Mouse (Mus musculus) MEL (cell line): Measurements from ENCODE around the gene Helz.

Experiments
- CTCF ChIP-seq, 3 experiments: IDR thresholded peaks in 2 of 3; conservative IDR thresholded peaks in 1 of 3; 2 replicates each; pipeline ENCODE4 v1.5.1; 2011 to 2012; ENCODE audit warnings: low read length in 3 of 3, low read depth in 2 of 3, mild to moderate bottlenecking in 2 of 3, improper control_type of control experiment in 1 of 3, inconsistent platforms in 1 of 3, mixed read lengths in 1 of 3, moderate library complexity in 1 of 3; ENCODE audit not compliant: control insufficient read depth in 1 of 3, insufficient read depth in 1 of 3, poor library complexity in 1 of 3, severe bottlenecking in 1 of 3
- EP300 ChIP-seq, 2 experiments: IDR thresholded peaks; 2 replicates each; pipeline ENCODE4 v1.6.1; 2011; ENCODE audit warnings: improper control_type of control experiment in 2 of 2, low read length in 2 of 2, low read depth in 1 of 2, mild to moderate bottlenecking in 1 of 2
- GATA1 ChIP-seq: IDR thresholded peaks from 2 replicates; pipeline ENCODE4 v1.6.1; 2011; ENCODE audit warnings: low read depth, low read length, improper control_type of control experiment
- JUND ChIP-seq: IDR thresholded peaks from 2 replicates; pipeline ENCODE4 v1.6.1; 2011; ENCODE audit warnings: low read depth, mild to moderate bottlenecking, improper control_type of control experiment, low read length
- MXI1 ChIP-seq: IDR thresholded peaks from 2 replicates; pipeline ENCODE4 v1.6.1; 2011; ENCODE audit warnings: mild to moderate bottlenecking, low read depth, low read length, improper control_type of control experiment
- MYB ChIP-seq: IDR thresholded peaks from 2 replicates; pipeline ENCODE4 v1.6.1; 2011; ENCODE audit warnings: mild to moderate bottlenecking, low read depth, low read length, improper control_type of control experiment
- POLR2A ChIP-seq, 2 experiments: IDR thresholded peaks; 2 replicates each; pipeline ENCODE4 v1.6.1; 2011 to 2012; ENCODE audit warnings: low read length in 2 of 2, mild to moderate bottlenecking in 2 of 2, control low read depth in 1 of 2, improper control_type of control experiment in 1 of 2, low read depth in 1 of 2, moderate library complexity in 1 of 2; ENCODE audit not compliant: control insufficient read depth in 1 of 2, insufficient read depth in 1 of 2, poor library complexity in 1 of 2
- RAD21 ChIP-seq: IDR thresholded peaks from 2 replicates; pipeline ENCODE4 v1.6.1; 2011; ENCODE audit warnings: mild to moderate bottlenecking, low read depth, low read length, improper control_type of control experiment
- TBP ChIP-seq: IDR thresholded peaks from 2 replicates; pipeline ENCODE4 v1.8.0; 2011; ENCODE audit warnings: low read depth, low read length, improper control_type of control experiment
- ZC3H11A ChIP-seq: IDR thresholded peaks from 2 replicates; pipeline ENCODE4 v1.6.1; 2012; ENCODE audit warnings: low read depth, mild to moderate bottlenecking, inconsistent platforms, low read length, improper control_type of control experiment
- ZKSCAN1 ChIP-seq: IDR thresholded peaks from 2 replicates; pipeline ENCODE4 v1.6.1; 2012; ENCODE audit warnings: low read depth, mild to moderate bottlenecking, inconsistent platforms, low read length, improper control_type of control experiment, moderate library complexity
- ZMIZ1 ChIP-seq: IDR thresholded peaks from 2 replicates; pipeline ENCODE4 v1.6.1; 2012; ENCODE audit warnings: low read depth, mild to moderate bottlenecking, inconsistent platforms, low read length, improper control_type of control experiment, moderate library complexity
- ZNF384 ChIP-seq: IDR thresholded peaks from 2 replicates; pipeline ENCODE4 v1.6.1; 2012; ENCODE audit warnings: low read depth, mild to moderate bottlenecking, inconsistent platforms, low read length, improper control_type of control experiment

GRCm38 (mm10) chr11:107729141-107729540, 181.4 kb downstream of the Helz start:
- TF ChIP-seq GATA1: no peak
- no peak for TF ChIP-seq ZC3H11A
- TF ChIP-seq MXI1: no peak
- TF ChIP-seq JUND: no peak
- TF ChIP-seq EP300 (IDR thresholded peaks at IDR 0.05; ENCODE audit: low read depth in 1 of 2, low read length in 2 of 2): no peak
- no peak for TF ChIP-seq TBP
- TF ChIP-seq ZNF384: no peak
- no peak for TF ChIP-seq CTCF (IDR thresholded peaks at IDR 0.05 in 2 of 3, conservative IDR thresholded peaks at IDR 0.05 in 1 of 3; ENCODE audit: control insufficient read depth in 1 of 3, insufficient read depth in 1 of 3, low read depth in 2 of 3, low read length in 3 of 3, poor library complexity in 1 of 3, severe bottlenecking in 1 of 3)
- no peak for TF ChIP-seq ZKSCAN1
- no peak for TF ChIP-seq POLR2A (IDR thresholded peaks at IDR 0.05; ENCODE audit: control insufficient read depth in 1 of 2, insufficient read depth in 1 of 2, low read depth in 1 of 2, low read length in 2 of 2, poor library complexity in 1 of 2)
- no peak for TF ChIP-seq ZMIZ1
- TF ChIP-seq MYB: no peak
- no peak for TF ChIP-seq RAD21
